Mouse (Mus musculus) kidney, adult 2 months (tissue): ENCODE data around the gene Fads6.

Source experiments
- CTCF ChIP-seq: fragments of 200-500 bp; conservative IDR thresholded peaks from 2 replicates; pipeline ENCODE4 v1.5.1; 2011; ENCODE audit warnings: low read depth, mild to moderate bottlenecking, control low read depth, low read length, moderate library complexity, mixed read lengths; ENCODE audit not compliant: insufficient read depth, insufficient read length
- POLR2A ChIP-seq: fragments of 200-500 bp; IDR thresholded peaks from one replicate; pipeline ENCODE4 v1.6.1; 2011; ENCODE audit warnings: low read depth, low read length, control low read depth

- TF ChIP-seq POLR2A, result no peak
- TF ChIP-seq CTCF, result no peak
Measured at GRCm38 (mm10) chr11:115231168-115231915, 66.1 kb downstream of the Fads6 start.
